Mouse (Mus musculus) spleen, adult 2 months (tissue): ENCODE measurements around the gene Nup188.

Experiments used
- CTCF ChIP-seq: fragments of 200-500 bp; IDR thresholded peaks from 2 replicates; pipeline ENCODE4 v1.5.1; 2011; ENCODE audit warnings: mild to moderate bottlenecking, inconsistent platforms; ENCODE audit not compliant: insufficient read depth, insufficient read length, insufficient replicate concordance; ENCODE audit errors: extremely low read depth
- POLR2A ChIP-seq: fragments of 200-500 bp; IDR thresholded peaks from 2 replicates; pipeline ENCODE4 v1.6.1; 2011; ENCODE audit warnings: low read depth, low read length, inconsistent platforms

DNA sequence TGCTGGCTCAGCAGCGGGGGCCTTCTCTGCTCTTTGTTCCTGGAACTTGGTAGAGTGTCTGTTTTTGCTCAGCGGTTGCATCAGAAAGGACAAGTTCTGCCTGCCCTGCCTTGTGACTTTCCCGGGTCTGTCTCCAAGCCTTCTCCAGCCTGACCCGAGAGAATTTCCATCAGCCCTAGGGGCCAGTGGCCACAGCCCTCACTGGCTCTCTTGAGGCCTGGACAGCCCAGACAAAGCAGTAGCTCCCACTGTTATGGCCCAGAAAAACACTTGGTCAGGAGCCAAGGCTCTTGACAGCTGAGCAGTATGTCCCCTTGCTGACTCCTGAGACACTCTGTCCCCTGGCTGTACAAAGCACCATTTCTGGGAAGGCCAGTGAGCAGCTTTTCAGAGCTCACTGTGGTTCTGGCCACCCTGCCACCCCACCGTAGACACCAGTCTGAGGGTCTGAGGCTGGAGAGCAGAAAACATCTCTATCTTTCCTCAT lies 20.4 kb upstream of the Nup188 start, which contains the start of gene Phyhd1:
- TF ChIP-seq CTCF = no peak
- TF ChIP-seq POLR2A = no peak
